Mouse (Mus musculus): ENCODE data around the gene Ankrd23.

Gene Ankrd23

GRCm38 (mm10) chr1:36513310-36513709 lies 23.4 kb downstream of the Ankrd23 start:
- DNase-seq = no peak

GRCm38 (mm10) chr1:36512966-36513280 lies 23.8 kb downstream of the Ankrd23 start:
- no peak for DNase-seq

- DNase-seq = peak; percentile 76 to 81
Measured at GRCm38 (mm10) chr1:36512089-36512965, 24.4 kb downstream of the Ankrd23 start.

GRCm38 (mm10) chr1:36511289-36512021 lies 25.2 kb downstream of the Ankrd23 start, which contains the start of gene Cnnm3:
Gene Cnnm3, plus strand, starts transcription at chr1:36511867.
- DNase-seq = peak; percentile 100

GRCm38 (mm10) chr1:36508238-36508637 lies 28.4 kb downstream of the Ankrd23 start:
- DNase-seq = peak in 1 of 2 experiments; percentile 50

GRCm38 (mm10) chr1:36501261-36501660 lies 35.4 kb downstream of the Ankrd23 start:
- peak; percentile 88 to 93 for DNase-seq

GRCm38 (mm10) chr1:36497312-36497711 lies 39.4 kb downstream of the Ankrd23 start:
- peak in 1 of 2 experiments; percentile 11 for DNase-seq

- peak; percentile 47 to 71 for DNase-seq
Measured at GRCm38 (mm10) chr1:36496719-36497118, 40.0 kb downstream of the Ankrd23 start.

GRCm38 (mm10) chr1:36493299-36493698 lies 43.4 kb downstream of the Ankrd23 start:
- no peak for DNase-seq

GRCm38 (mm10) chr1:36492416-36493139 lies 44.1 kb downstream of the Ankrd23 start:
- DNase-seq = peak; percentile 89 to 90

- DNase-seq = peak; percentile 46 to 56
Measured at GRCm38 (mm10) chr1:36489661-36490060, 47.0 kb downstream of the Ankrd23 start.

GRCm38 (mm10) chr1:36487111-36487510 lies 49.6 kb downstream of the Ankrd23 start:
- no peak for DNase-seq

GRCm38 (mm10) chr1:36485080-36485479 lies 51.6 kb downstream of the Ankrd23 start:
- DNase-seq = no peak

GRCm38 (mm10) chr1:36483825-36484224 lies 52.9 kb downstream of the Ankrd23 start:
- DNase-seq = no peak

All from cerebellum, postnatal 25 days (tissue).